Mouse (Mus musculus) retina, adult 2 months (tissue): Measurements from ENCODE around the gene Abca3.
"Not testable (repeated sequence)": the region's sequence is repeated elsewhere in the genome, so short reads cannot be mapped to it uniquely, and the experiment has no call there.

Source experiments
- DNase-seq: peaks from one replicate; pipeline ENCODE4 v3.0.0-alpha.2; 2012; ENCODE audit warnings: low read depth, low spot score

Gene Abca3

GRCm38 (mm10) chr17:24383789-24384188, 32.0 kb downstream of the Abca3 start:
- DNase-seq, result no peak

DNA sequence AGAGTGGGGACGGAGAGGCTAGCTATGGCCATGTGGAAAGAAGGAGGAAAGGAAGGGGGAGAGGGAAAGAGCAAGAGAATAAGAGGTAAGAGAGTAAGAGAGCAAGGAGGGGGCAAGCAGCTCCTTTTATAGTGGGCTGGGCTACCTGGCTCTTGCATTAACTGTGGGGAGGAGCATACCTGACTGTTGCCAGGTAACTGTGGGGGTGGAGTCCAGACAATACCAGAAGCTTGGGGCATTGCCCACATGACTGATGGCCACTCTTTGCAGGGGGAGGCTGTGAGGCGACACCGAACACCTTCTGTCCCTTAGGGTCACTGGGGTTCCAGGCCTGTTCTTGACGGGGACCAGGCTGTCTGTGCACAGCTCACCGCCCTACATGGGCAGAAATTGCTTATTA, 37.0 kb downstream of the Abca3 start:
- no peak for DNase-seq

GRCm38 (mm10) chr17:24389865-24390264, 38.1 kb downstream of the Abca3 start:
- DNase-seq, result peak; percentile 20

DNA sequence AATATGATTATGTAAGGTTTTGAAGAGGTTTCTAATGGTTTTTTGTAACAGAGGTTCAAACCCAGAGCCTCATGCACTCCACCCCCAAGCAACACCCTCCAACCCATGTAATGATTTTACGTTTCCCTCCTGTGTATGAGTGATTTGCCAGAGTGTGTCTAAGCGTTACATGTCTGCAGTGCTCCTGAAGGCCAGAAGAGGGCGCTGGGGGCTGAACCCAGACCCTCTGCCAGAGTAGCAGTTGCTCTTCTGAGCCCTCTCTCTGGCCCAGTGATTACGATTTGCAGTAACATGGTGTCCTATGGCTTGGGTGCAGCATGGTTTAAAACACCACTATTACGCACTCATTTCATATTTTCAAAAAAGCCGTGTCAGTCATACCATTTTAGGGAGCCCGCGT, 39.4 kb downstream of the Abca3 start:
- no peak for DNase-seq

GRCm38 (mm10) chr17:24393527-24393926, 41.8 kb downstream of the Abca3 start:
- no peak for DNase-seq

GRCm38 (mm10) chr17:24394456-24394855, 42.7 kb downstream of the Abca3 start:
- no peak for DNase-seq

DNA sequence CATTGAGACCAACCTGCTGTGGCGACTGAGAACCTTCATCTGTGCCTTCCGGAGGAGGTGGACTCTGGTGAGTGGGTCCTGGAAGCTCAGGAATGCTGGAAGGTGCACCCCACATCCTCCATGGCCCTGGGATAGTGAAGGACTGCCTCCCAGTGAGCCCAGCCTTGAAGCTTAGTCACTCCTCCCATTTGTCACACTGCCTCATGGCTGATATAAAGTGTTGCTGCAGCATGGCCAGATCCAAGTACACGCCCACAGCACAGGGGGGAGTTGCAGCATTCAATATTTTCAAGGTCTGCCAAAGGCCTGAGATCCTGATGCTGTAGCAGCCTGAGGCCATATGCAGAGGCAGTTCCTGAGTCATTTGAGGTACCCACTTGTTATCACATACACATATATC, 50.6 kb downstream of the Abca3 start:
- DNase-seq, result no peak

- DNase-seq, result no peak
Observed at GRCm38 (mm10) chr17:24407116-24407803, 55.5 kb downstream of the Abca3 start.

DNA sequence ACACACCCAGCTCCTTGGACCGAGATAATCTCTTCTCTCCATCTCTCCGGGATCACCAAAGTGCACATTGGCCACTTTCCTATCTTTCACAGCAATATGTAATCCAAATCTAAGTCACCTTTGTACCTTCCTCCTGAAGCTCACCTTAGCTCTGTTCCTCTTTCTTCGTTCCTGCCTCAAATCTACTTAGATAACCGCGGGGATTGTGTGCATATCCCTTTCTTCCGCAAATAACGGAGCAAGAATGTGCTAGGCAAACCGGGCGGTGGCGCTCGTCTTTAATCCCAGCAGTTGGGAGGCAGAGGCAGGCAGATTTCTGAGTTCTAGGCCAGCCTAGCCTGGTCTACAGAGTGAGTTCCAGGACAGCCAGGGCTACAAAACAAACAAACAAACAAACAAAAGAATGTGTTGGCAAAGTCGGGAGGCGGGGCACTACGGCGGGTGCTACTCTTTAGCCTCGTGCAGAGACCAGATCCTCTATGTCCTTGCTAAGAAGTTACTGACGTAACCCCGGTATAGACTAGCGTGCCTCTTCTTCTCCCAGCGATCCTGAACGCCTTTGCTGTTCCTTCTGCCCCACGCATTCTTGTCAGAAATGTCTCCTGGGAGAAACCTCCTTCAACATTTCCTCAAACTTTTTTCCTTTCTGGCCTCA, 61.9 kb downstream of the Abca3 start:
- DNase-seq, result no peak

DNA sequence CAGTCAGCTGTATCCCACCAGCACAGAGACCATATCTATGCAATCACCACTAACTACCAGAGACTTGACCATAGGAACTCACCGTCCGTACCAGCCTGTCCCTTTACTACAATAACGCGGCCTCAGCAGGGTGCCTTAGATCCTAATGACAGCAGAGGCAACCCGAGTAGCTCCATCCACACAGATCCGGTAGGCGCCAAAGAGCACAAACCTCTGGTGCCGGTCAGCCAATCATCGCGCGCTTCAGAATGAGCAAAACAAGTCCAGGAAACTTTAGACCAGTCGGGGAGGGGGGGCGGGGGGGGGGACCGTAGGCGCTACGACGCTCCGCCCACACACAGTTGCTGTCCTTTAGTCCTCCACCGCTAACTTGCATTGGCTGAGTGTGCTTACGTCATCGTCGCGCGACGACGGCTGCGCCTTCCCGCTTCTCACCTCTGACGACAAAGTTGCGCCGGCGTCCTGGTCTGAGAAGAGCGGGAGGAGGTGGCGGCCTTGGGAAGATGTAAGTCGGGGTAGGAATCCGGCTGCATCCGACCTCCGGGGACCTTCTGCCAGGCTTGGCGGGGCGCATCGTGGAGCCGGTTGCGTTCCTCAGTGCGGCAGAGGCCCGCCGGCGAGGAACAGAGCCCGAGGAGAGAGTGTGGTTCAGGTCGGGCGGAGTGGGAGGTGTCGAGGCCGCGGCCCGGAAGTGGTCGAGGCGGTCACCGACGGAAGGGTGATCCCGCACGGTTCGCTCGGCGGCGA, 62.7 kb downstream of the Abca3 start, which contains the start of gene Rnps1:
Gene Rnps1 (plus strand): TSS at position 336 of the 747 bp plus-strand sequence.
- peak; percentile 96 for DNase-seq

DNA sequence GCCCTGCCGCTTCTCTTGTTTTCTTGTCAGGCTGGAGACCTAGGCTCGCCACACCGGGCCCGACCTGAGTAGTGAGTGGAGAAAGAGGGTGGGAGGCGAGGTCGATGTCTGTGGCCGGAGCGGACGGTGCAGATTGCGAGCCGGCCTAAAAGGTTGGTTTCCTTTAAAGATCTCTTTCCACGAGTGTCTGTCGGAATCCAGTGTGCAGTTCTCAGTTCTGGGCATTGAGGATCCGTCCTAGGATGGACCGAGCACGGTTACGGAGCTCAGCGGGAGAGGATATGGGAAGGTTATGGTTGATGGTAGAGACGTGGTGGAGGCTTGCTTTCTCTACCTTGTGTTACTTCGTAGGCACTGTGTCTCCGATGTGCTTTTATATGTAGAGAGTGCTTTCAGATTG, 63.3 kb downstream of the Abca3 start:
- no peak for DNase-seq

- no peak for DNase-seq
Observed at GRCm38 (mm10) chr17:24416051-24416652, 64.4 kb downstream of the Abca3 start.

GRCm38 (mm10) chr17:24423114-24423513, 71.4 kb downstream of the Abca3 start:
- DNase-seq, result no peak

DNA sequence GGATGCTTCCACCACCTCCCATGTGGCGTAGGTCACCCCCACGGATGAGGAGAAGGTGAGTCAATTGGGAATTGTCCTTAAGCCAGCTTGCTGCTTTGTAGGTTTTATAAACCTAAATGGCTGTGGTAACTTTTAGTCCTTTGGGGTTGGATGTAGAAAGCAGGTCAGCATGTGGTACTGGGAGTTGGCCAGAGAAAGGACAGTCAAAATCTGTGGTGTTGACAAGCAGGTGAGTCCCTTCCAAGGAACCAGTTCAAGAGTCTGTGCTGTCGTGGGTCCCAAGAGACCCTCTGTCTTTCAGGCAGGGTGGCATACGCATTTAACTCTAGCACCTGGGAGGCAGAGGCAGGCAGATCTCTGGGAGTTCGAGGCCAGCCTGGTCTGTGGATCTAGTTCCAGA, 72.7 kb downstream of the Abca3 start:
- DNase-seq, result no peak

GRCm38 (mm10) chr17:24425326-24425725, 73.6 kb downstream of the Abca3 start:
- DNase-seq, result not testable (repeated sequence)

- DNase-seq, result no peak
Observed at GRCm38 (mm10) chr17:24425905-24426304, 74.2 kb downstream of the Abca3 start.

- peak; percentile 80 for DNase-seq
Observed at GRCm38 (mm10) chr17:24426471-24427169, 74.9 kb downstream of the Abca3 start, which contains the start of gene Eci1. Eci1 (plus strand) TSS chr17:24426641.

DNA sequence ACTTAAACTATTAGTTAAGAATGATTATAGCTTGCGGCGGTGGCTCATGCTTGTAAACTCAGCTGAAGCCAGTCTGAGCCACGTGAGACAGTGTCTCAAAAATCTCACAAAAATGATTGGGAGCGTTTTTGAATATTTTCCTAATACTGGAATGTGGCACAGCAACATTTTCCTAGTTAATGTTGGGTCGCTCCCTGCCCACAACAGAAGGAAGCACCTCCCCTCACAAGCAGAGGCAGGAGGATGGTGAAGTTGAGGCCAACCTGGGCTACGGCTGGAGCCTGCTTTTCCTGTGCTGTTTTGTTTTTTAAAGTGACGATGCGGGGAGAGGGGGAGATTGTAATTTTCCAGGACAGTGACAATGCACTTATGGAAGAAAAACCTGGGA, 75.4 kb downstream of the Abca3 start:
- no peak for DNase-seq

DNA sequence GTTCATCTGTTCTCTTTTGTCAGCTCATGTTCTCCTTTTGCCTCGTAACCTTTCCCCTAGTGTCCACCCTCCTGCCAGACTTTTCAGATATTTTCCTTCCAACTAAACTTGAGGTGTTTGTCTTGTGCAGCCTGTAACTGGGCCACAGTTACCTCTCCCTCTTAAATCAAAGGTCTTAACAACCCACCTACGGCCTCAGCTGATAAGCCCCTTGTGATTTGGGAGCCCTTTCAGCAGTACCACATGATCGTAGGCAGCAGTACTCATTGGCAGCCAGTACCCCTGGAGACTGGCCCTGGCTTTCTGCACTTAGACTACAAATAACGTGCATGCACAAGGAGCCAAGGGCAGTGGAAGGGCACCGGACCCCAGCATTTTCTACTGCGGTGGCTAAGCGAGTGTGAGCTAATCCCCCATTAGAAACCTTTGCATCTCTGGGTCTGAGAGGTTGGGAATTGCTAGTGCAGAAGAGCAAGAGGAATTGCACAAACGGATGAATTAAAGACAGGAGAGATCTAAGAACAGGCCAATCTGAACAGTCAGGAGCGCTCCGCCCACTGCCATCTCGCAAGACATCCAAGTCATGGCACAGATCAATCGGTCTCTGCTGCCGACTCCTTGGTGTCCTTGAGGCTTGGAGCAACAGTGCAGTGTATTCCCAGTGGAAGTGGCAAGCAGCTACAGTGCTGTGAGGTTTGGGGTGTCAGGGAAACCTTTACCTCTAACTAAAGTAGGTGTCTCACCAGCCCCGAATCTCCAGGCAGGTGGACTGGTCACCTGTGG, 77.6 kb downstream of the Abca3 start:
- no peak for DNase-seq

DNA sequence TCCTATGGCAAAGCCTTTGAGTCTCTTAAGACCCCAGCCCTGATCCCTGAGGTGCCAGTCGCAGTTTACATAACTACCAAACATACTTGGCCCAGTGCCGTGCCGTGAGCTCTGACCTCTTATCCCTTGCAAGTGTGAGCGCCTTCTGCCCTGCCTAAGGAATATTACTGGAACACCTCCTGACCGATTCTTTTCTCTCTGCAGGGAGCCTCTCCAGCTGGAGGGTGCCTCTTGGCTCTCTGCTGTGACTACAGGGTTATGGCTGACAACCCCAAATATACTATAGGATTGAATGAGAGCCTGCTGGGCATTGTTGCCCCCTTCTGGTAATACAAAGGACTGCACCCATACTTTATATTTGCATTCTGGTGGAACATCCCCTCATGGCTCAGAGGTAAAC, 85.3 kb downstream of the Abca3 start:
- DNase-seq, result no peak

DNA sequence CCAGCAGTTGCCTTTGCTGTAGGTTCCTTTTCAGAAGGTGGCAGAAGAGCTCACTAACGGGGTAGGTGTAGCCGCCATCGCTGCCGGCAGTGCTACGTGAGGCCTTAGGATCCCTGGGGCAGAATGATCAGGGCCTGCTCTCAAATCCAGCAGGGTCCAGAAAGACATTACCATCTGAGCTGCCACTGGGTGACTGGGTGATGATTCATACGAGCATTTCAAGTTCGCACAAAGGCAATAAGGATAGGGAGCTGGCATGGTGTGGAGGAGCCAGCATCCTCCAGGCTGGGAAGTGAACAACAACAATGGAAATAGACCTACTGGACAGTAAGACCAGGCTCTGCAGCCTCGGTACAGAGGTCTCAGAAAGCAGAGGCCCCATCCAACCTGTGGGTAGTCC, 88.6 kb downstream of the Abca3 start:
- no peak for DNase-seq
